Mouse (Mus musculus) ES-E14 (cell line): ENCODE data around the gene Zc3h12a. TPM values are rescaled to one million over a fixed set of nuclear protein-coding genes. Genes with fewer than 3 reads are reported as not detected.

Source experiments
- DNase-seq: peaks from one replicate; pipeline ENCODE4 v3.0.0-alpha.2; 2013; ENCODE audit warnings: low read depth, low spot score
- H3K27ac ChIP-seq: 2 replicates; pipeline ENCODE4 v1.5.1; 2012; ENCODE audit warnings: low read depth, mild to moderate bottlenecking, low read length, moderate library complexity, mixed read lengths; ENCODE audit not compliant: poor library complexity, insufficient read depth, severe bottlenecking
- H3K36me3 ChIP-seq: 2 replicates; pipeline ENCODE4 v1.6.1; 2012; ENCODE audit warnings: mild to moderate bottlenecking, low read length, moderate library complexity, mixed read lengths; ENCODE audit not compliant: control insufficient read depth, poor library complexity, insufficient read depth, severe bottlenecking
- H3K4me1 ChIP-seq, 2 experiments: fragments of 150-350 bp in 1 of 2; sonication (generic) in 1 of 2; 2 replicates each; pipeline ENCODE4 v1.6.1; 2012; ENCODE audit warnings: low read length in 2 of 2, mild to moderate bottlenecking in 1 of 2, mixed read lengths in 1 of 2; ENCODE audit not compliant: control insufficient read depth in 2 of 2, insufficient read depth in 2 of 2, poor library complexity in 1 of 2
- H3K4me3 ChIP-seq, 2 experiments: fragments of 150-350 bp in 1 of 2; sonication (generic) in 1 of 2; 2 replicates each; pipeline ENCODE4 v1.5.1; 2012; ENCODE audit warnings: low read length in 2 of 2, low read depth in 1 of 2, mild to moderate bottlenecking in 1 of 2, mixed read lengths in 1 of 2; ENCODE audit not compliant: insufficient read depth in 1 of 2, poor library complexity in 1 of 2, severe bottlenecking in 1 of 2
- H3K9ac ChIP-seq: 2 replicates; pipeline ENCODE4 v1.6.1; 2012; ENCODE audit warnings: low read depth, mild to moderate bottlenecking, low read length, mixed read lengths; ENCODE audit not compliant: poor library complexity, insufficient read depth, severe bottlenecking
- H3K9me3 ChIP-seq: fragments of 150-350 bp; sonication (generic); 2 replicates; pipeline ENCODE4 v1.6.1; 2012; ENCODE audit warnings: low read depth, mild to moderate bottlenecking, low read length; ENCODE audit not compliant: control insufficient read depth, insufficient read depth
- CHD2 ChIP-seq: IDR thresholded peaks from 2 replicates; pipeline ENCODE4 v1.6.1; 2014; ENCODE audit warnings: mild to moderate bottlenecking, low read depth, low read length, inconsistent platforms
- HCFC1 ChIP-seq: IDR thresholded peaks from 2 replicates; pipeline ENCODE4 v1.6.1; 2012; ENCODE audit warnings: low read length, inconsistent platforms, borderline replicate concordance; ENCODE audit not compliant: insufficient read depth
- MAFK ChIP-seq: IDR thresholded peaks from 2 replicates; pipeline ENCODE4 v1.6.1; 2014; ENCODE audit warnings: mild to moderate bottlenecking, low read depth, low read length, inconsistent platforms; ENCODE audit not compliant: insufficient read depth
- ZC3H11A ChIP-seq: IDR thresholded peaks from 2 replicates; pipeline ENCODE4 v1.6.1; 2012; ENCODE audit warnings: low read depth, mild to moderate bottlenecking, inconsistent platforms, low read length, borderline replicate concordance
- ZNF384 ChIP-seq: IDR thresholded peaks from 2 replicates; pipeline ENCODE4 v1.6.1; 2012; ENCODE audit warnings: low read depth, low read length, inconsistent platforms
- in situ Hi-C, 2 experiments: fragments of 600-800 bp; cut with MboI; formaldehyde crosslinking; loops; one replicate each; pipeline ENCODE4 v1.15.1; 2025; ENCODE audit warnings: low sequenced_read_pairs in 2 of 2, inconsistent platforms in 1 of 2; ENCODE audit not compliant: unreplicated experiment in 2 of 2
- total RNA-seq: library from RNA; depleted of rRNA; stranded (reverse); fragments of 300-350 nt; gene quantifications from 2 replicates; pipeline ENCODE4 v1.2.3, GENCODE M21; 2012

Gene Zc3h12a
- total RNA-seq, 1 experiment: 4.9 TPM

DNA sequence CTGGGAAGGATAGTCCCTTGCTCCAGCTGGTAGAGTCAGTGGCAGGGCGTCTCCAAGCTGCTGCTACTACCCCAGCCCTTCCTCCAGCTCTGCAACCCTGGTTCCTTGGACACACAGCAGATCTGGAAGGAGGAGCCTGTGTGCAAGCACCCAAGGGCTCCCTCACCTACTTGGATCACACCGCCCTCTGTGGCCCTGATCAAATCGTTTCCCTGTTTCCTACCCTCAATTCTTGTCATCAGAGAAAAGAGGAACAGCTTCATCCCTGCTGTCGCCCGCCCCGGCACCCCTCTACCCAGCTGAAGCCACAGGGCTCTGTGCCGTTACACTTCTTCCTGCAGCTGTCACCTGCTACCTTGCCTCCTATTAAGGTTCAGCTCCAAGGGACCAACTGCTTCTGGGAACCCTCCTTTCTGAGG is 9.7 kb downstream of the Zc3h12a start:
- Histone ChIP-seq H3K27ac (no peak overlapping the region), H3K9ac (no peak overlapping the region), H3K4me3 (no peak overlapping the region), H3K36me3 (peaks cover 20% of the 10 kb centered on the region), H3K9me3 (no peaks in the 10 kb centered on the region), H3K4me1 (peaks cover 6 to 18% of the 10 kb centered on the region in 2 experiments; a peak in 3 of 4 replicates)
- no peak for DNase-seq
- TF ChIP-seq MAFK (no peak), HCFC1 (no peak), ZC3H11A (no peak), ZNF384 (no peak), CHD2 (no peak)
- in situ Hi-C loops: no loop called here

DNA sequence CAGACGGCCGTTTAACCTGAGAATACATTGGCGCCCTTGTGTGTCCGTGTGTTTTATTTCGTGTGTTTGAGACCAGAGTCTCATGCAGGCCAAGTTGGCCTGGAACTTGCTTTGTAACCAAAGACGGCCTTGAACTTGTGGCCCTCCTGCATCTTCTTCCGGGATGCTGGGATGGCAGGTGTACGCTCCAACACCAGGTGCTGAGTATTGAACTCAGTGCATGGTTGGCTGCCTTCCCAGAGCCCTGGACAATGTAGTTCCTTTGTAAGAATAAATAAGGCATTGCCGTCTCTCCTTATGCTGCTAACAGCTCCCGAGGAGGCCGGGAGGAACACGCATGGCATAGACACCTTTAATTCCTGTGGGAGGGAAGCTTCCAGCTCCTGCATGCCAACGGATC is 10.7 kb downstream of the Zc3h12a start:
- H3K27ac ChIP-seq: no peak overlapping the region
- peaks cover 4 to 12% of the 10 kb centered on the region in 2 experiments; a peak in 2 of 4 replicates for H3K4me1 ChIP-seq
- no peaks in the 10 kb centered on the region for H3K9me3 ChIP-seq
- no peak overlapping the region for H3K9ac ChIP-seq
- in situ Hi-C loops: no loop called here
- H3K36me3 ChIP-seq: peaks cover 20% of the 10 kb centered on the region
- DNase-seq: no peak
- H3K4me3 ChIP-seq: no peak overlapping the region
- no peak for TF ChIP-seq ZC3H11A

DNA sequence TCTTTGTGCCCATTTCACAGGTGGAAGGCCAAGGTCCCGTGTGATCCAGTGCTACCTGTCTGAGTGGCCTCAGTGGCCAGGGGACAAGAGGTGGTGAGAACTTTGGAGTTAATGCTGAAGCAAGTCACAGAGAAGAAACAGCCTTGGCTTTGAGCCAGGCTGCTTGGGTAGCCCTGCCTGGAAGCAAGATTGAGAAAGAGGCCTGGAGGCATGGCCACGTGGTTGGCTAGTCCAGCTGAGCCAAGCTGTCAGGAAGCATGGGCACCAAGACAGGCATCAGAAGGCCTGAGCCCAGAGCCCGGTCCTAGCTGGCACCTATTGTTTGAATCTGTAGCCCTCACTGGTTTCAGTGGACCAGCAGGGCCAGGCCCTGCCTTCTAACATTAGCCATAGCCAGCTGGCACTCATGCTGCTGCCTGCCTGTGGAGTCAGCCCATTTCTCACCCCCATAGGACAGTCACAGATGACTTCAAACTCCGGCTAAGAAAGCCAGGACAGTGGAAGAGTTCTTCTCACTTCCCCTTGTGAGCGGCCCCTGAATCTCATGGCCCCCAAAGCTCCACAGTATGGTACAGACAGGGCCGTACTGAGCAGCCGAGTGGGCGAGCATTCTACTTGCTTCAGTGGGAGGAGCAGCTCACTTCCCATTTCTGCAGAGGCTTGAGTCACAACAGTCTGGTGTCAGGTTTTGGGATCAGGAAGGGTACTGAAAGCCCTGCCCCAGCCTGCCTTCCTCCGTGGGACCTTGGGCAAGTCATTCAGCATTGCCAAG is 11.4 kb downstream of the Zc3h12a start:
- Histone ChIP-seq H3K27ac (no peak overlapping the region), H3K36me3 (peaks cover 20% of the 10 kb centered on the region), H3K9ac (no peak overlapping the region), H3K9me3 (no peaks in the 10 kb centered on the region), H3K4me3 (no peak overlapping the region), H3K4me1 (peaks cover 4 to 12% of the 10 kb centered on the region in 2 experiments; a peak in 2 of 4 replicates)
- in situ Hi-C loops: no loop called here
- no peak for TF ChIP-seq ZC3H11A
- no peak for TF ChIP-seq ZNF384
- no peak for TF ChIP-seq HCFC1
- no peak for TF ChIP-seq MAFK
- TF ChIP-seq CHD2: no peak
- DNase-seq: no peak

DNA sequence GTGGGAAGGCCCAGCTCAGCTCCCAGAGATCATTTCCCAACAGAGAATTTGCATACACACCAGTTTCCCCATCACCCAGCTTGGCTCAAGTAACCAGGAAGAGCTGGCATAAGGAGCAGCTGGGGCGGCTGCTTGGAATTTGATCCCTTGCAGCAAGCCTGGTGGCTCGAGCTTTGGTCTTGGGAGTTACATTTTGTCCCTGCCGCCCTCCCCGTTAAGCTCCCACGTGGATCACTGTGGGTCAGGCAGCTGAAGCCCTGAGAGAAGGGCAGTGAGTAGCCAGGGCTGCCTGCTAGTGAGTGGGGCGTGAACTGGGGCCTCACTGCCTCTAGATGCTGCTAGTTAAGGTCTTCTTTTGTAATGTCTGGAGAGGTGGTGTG is 11.9 kb downstream of the Zc3h12a start:
- no peak for DNase-seq

More for the DNA sequence above, 11.9 kb downstream of the Zc3h12a start:
- no peaks in the 10 kb centered on the region for H3K9me3 ChIP-seq
- no peak overlapping the region for H3K9ac ChIP-seq
- TF ChIP-seq MAFK (no peak), ZC3H11A (no peak), CHD2 (no peak), HCFC1 (no peak), ZNF384 (no peak)
- H3K4me1 ChIP-seq: peaks cover 4 to 12% of the 10 kb centered on the region in 2 experiments; a peak in 2 of 4 replicates
- in situ Hi-C loops: no loop called here
- H3K36me3 ChIP-seq: peaks cover 15% of the 10 kb centered on the region
- H3K27ac ChIP-seq: no peak overlapping the region
- H3K4me3 ChIP-seq: no peak overlapping the region
